Mouse (Mus musculus) embryonic facial prominence, embryonic 13.5 days (tissue): ENCODE data around the gene Ddx39b. TPM values are rescaled to one million over a fixed set of nuclear protein-coding genes. Genes with fewer than 3 reads are reported as not detected.
A peak's percentile ranks its signal among the peaks of the same experiment; 100 is the strongest.

Experiments
- ATAC-seq: fragments of 200-750 bp; cut with Nextera tagmentation; 2 replicates; pipeline ENCODE4 v1.8.0; 2017; ENCODE audit warnings: low read depth; ENCODE audit not compliant: insufficient number of reproducible peaks, insufficient read depth, low FRiP score, low TSS enrichment
- H3K27ac ChIP-seq: fragments of 300-500 bp; sonication (generic); 2 replicates; pipeline ENCODE4 v1.5.1; 2015; ENCODE audit warnings: moderate library complexity, mild to moderate bottlenecking, inconsistent platforms
- H3K27me3 ChIP-seq: fragments of 300-500 bp; sonication (generic); 2 replicates; pipeline ENCODE4 v1.6.1; 2015; ENCODE audit warnings: mild to moderate bottlenecking, inconsistent platforms
- H3K36me3 ChIP-seq: fragments of 300-500 bp; sonication (generic); 2 replicates; pipeline ENCODE4 v1.6.1; 2015; ENCODE audit warnings: mild to moderate bottlenecking, inconsistent platforms
- H3K4me1 ChIP-seq: fragments of 300-500 bp; sonication (generic); 2 replicates; pipeline ENCODE4 v1.6.1; 2015; ENCODE audit warnings: inconsistent platforms
- H3K4me2 ChIP-seq: fragments of 300-500 bp; sonication (generic); 2 replicates; pipeline ENCODE4 v1.6.1; 2015; ENCODE audit warnings: moderate library complexity, mild to moderate bottlenecking, inconsistent platforms
- H3K4me3 ChIP-seq: fragments of 300-500 bp; sonication (generic); 2 replicates; pipeline ENCODE4 v1.5.1; 2015; ENCODE audit warnings: mild to moderate bottlenecking, inconsistent platforms
- H3K9ac ChIP-seq: fragments of 300-500 bp; sonication (generic); 2 replicates; pipeline ENCODE4 v1.6.1; 2015; ENCODE audit warnings: mild to moderate bottlenecking, inconsistent platforms
- H3K9me3 ChIP-seq: fragments of 300-500 bp; sonication (generic); 2 replicates; pipeline ENCODE4 v1.6.1; 2016; ENCODE audit warnings: inconsistent platforms
- WGBS: fragments of 180-500 bp; shearing (Covaris S2); methylation state at CpG from one replicate; pipeline ENCODE4 v1.1.7; 2015; ENCODE audit warnings: mixed read lengths; 5-methylcytosine and 5-hydroxymethylcytosine counted together
- polyA plus RNA-seq: library from polyadenylated mRNA; unstranded; fragments of >200 nt; fragmentation: Nextera tagmentation; extraction: Ambion mirVana; gene quantifications from 2 replicates; pipeline ENCODE4 v1.2.1, GENCODE M21; 2015

Gene Ddx39b
- polyA plus RNA-seq, 1 experiment from 2014 or later, result 543 TPM

GRCm38 (mm10) chr17:35235614-35236389 is 5.7 kb upstream of the Ddx39b start, which contains the start of gene Nfkbil1:
TSS of gene Nfkbil1 (minus strand) at chr17:35235792.
- Histone ChIP-seq H3K27ac (peak within 1 kb of the TSS; percentile 97), H3K4me2 (peak within 1 kb of the TSS; percentile 90), H3K9ac (peak within 1 kb of the TSS; percentile 94), H3K4me1 (peaks cover 40% of the 10 kb centered on the region), H3K4me3 (peak within 1 kb of the TSS; percentile 66), H3K9me3 (no peaks in the 10 kb centered on the region), H3K36me3 (peaks cover 22% of the 10 kb centered on the region), H3K27me3 (no peaks in the 10 kb centered on the region)
- ATAC-seq, result peak; percentile 82
- under 1% methylated on average over 35 of the region's 35 CpGs for WGBS

- Histone ChIP-seq H3K4me1 (peaks cover 41% of the 10 kb centered on the region), H3K9me3 (no peaks in the 10 kb centered on the region), H3K36me3 (peaks cover 16% of the 10 kb centered on the region; the same call in 1 of the 2 replicates), H3K27me3 (no peaks in the 10 kb centered on the region), H3K4me3 (peak overlapping the region; percentile 66), H3K9ac (peak overlapping the region; percentile 94), H3K27ac (peak overlapping the region; percentile 97), H3K4me2 (peak overlapping the region; percentile 90)
- 1% methylated on average over 18 of the region's 18 CpGs for WGBS
- peak; percentile 64 for ATAC-seq
Measured at GRCm38 (mm10) chr17:35236390-35236746, 5.2 kb upstream of the Ddx39b start.

GRCm38 (mm10) chr17:35236996-35237395 is 4.5 kb upstream of the Ddx39b start:
- H3K9ac ChIP-seq, result peak overlapping the region; percentile 94; the same call in 1 of the 2 replicates
- ATAC-seq, result no peak

GRCm38 (mm10) chr17:35237504-35237903 is 4.0 kb upstream of the Ddx39b start:
- no peak overlapping the region for H3K4me3 ChIP-seq
- H3K9ac ChIP-seq, result 0 out of 2 replicates have a peak overlapping the region, but pooled peaks have one; percentile 11
- ATAC-seq, result no peak
- peaks cover 33% of the 10 kb centered on the region for H3K4me1 ChIP-seq
- H3K27me3 ChIP-seq, result no peaks in the 10 kb centered on the region
- no peaks in the 10 kb centered on the region for H3K9me3 ChIP-seq
- peaks cover 16% of the 10 kb centered on the region; the same call in 1 of the 2 replicates for H3K36me3 ChIP-seq
- no peak overlapping the region for H3K27ac ChIP-seq
- H3K4me2 ChIP-seq, result no peak overlapping the region
- WGBS, result 79% methylated on average over 12 of the region's 12 CpGs

More at GRCm38 (mm10) chr17:35236996-35237395, 4.5 kb upstream of the Ddx39b start:
- WGBS, result 77% methylated on average over 9 of the region's 9 CpGs
- Histone ChIP-seq H3K4me3 (no peak overlapping the region), H3K4me1 (peaks cover 38% of the 10 kb centered on the region), H3K27me3 (no peaks in the 10 kb centered on the region), H3K27ac (no peak overlapping the region), H3K4me2 (0 out of 2 replicates have a peak overlapping the region, but pooled peaks have one; percentile 90), H3K36me3 (peaks cover 16% of the 10 kb centered on the region; the same call in 1 of the 2 replicates), H3K9me3 (no peaks in the 10 kb centered on the region)

- Histone ChIP-seq H3K9ac (no peak overlapping the region), H3K4me2 (no peak overlapping the region), H3K27ac (no peak overlapping the region), H3K4me3 (no peak overlapping the region), H3K4me1 (peaks cover 32% of the 10 kb centered on the region), H3K9me3 (no peaks in the 10 kb centered on the region), H3K36me3 (peaks cover 23% of the 10 kb centered on the region), H3K27me3 (no peaks in the 10 kb centered on the region)
- WGBS, result 80% methylated on average over 5 of the region's 5 CpGs
- ATAC-seq, result no peak
Measured at GRCm38 (mm10) chr17:35239700-35240099, 1.8 kb upstream of the Ddx39b start.

GRCm38 (mm10) chr17:35240384-35241304 is 902 bp upstream of the Ddx39b start:
- Histone ChIP-seq H3K9me3 (no peaks in the 10 kb centered on the region), H3K4me1 (peaks cover 39% of the 10 kb centered on the region), H3K4me2 (peak overlapping the region; percentile 94), H3K9ac (peak overlapping the region; percentile 100), H3K27ac (peak overlapping the region; percentile 99), H3K4me3 (peak overlapping the region; percentile 95), H3K36me3 (peaks cover 32% of the 10 kb centered on the region), H3K27me3 (no peaks in the 10 kb centered on the region)
- ATAC-seq, result no peak
- WGBS, result 32% methylated on average over 12 of the region's 12 CpGs

- ATAC-seq, result peak; percentile 1; the same call in 1 of the 2 replicates
- Histone ChIP-seq H3K4me3 (peak overlapping the region; percentile 95), H3K9ac (peak overlapping the region; percentile 100), H3K27me3 (no peaks in the 10 kb centered on the region), H3K36me3 (peaks cover 48% of the 10 kb centered on the region), H3K9me3 (no peaks in the 10 kb centered on the region), H3K4me2 (peak overlapping the region; percentile 94), H3K4me1 (peaks cover 41% of the 10 kb centered on the region), H3K27ac (peak overlapping the region; percentile 99)
- WGBS, result under 1% methylated on average over 55 of the region's 55 CpGs
Measured at GRCm38 (mm10) chr17:35242015-35242941, 732 bp downstream of the Ddx39b start.

GRCm38 (mm10) chr17:35243086-35243485 is 1.5 kb downstream of the Ddx39b start:
- 4% methylated on average over 16 of the region's 16 CpGs for WGBS
- H3K36me3 ChIP-seq, result peaks cover 51% of the 10 kb centered on the region

GRCm38 (mm10) chr17:35244999-35245398 is 3.5 kb downstream of the Ddx39b start:
- Histone ChIP-seq H3K9ac (peak overlapping the region; percentile 100), H3K4me2 (peak overlapping the region; percentile 94)
- no peak for ATAC-seq

More at GRCm38 (mm10) chr17:35243086-35243485, 1.5 kb downstream of the Ddx39b start:
- Histone ChIP-seq H3K9me3 (no peaks in the 10 kb centered on the region), H3K27me3 (no peaks in the 10 kb centered on the region), H3K4me2 (peak overlapping the region; percentile 94), H3K4me3 (peak overlapping the region; percentile 95), H3K27ac (peak overlapping the region; percentile 99; the same call in 1 of the 2 replicates), H3K4me1 (peaks cover 41% of the 10 kb centered on the region), H3K9ac (peak overlapping the region; percentile 100)
- no peak for ATAC-seq

More at GRCm38 (mm10) chr17:35244999-35245398, 3.5 kb downstream of the Ddx39b start:
- Histone ChIP-seq H3K4me3 (peak overlapping the region; percentile 95), H3K4me1 (peaks cover 41% of the 10 kb centered on the region), H3K27ac (no peak overlapping the region; the same call in 1 of the 2 replicates), H3K36me3 (peaks cover 70% of the 10 kb centered on the region), H3K27me3 (no peaks in the 10 kb centered on the region), H3K9me3 (no peaks in the 10 kb centered on the region)
- WGBS, result 80% methylated on average over 2 of the region's 2 CpGs
